Mouse (Mus musculus) left cerebral cortex, postnatal 36 days (tissue): Measurements from ENCODE around the gene 4930432M17Rik. TPM values are rescaled to one million over a fixed set of nuclear protein-coding genes. Genes with fewer than 3 reads are reported as not detected.

ENCODE experiments used
- DNase-seq, 2 experiments: peaks; one replicate each; pipeline ENCODE4 v3.0.0; 2021 to 2022; ENCODE audit warnings: low spot score in 2 of 2, mixed read lengths in 1 of 2
- intact Hi-C: fragments of 180-260 bp; cut with DNase I; formaldehyde crosslinking; loops from one replicate; pipeline ENCODE4 v1.15.1; 2025
- total RNA-seq, 2 experiments: library from RNA; stranded (reverse); gene quantifications; 2 replicates each; pipeline ENCODE4 v1.2.3; 2021

4930432M17Rik gene
- total RNA-seq, 2 experiments from 2014 or later: not detected

DNA sequence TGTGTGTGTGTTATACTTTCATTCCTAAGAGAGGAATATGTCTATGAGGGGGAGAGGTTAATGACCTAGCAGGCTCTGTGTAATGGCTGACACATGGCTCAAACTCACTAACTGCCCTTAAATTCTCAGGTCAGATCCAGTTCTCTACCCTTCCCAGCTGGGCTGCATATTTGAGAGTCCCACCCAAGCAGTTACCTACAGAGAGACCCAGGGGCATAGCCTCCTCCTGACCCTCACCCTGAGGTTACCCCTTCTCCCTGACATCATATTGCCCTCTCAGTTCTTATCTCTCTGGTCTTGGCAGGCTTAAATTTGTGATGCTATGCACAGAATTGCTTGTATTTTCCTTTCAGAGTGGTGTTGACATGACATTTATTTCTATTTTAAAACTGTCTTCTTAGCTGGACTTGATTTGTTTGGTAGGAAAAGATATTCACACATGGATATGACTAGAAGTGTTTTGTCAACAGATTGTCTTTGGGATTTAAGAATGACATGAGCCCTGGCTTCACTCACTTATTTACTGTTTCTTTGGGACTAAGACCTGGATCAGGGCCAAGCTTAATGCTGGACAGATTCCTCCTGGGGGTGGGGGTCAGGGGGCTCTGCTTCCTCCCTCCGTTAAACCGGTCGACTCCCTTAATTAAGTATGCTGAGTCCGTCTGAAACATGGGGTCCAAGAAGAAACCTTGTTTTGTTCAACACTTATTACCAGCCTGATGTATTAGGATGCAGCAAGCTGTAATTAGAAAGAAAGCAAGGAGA lies 7.7 kb upstream of the 4930432M17Rik start:
- DNase-seq: no peak
- intact Hi-C loops: no loop called here

DNA sequence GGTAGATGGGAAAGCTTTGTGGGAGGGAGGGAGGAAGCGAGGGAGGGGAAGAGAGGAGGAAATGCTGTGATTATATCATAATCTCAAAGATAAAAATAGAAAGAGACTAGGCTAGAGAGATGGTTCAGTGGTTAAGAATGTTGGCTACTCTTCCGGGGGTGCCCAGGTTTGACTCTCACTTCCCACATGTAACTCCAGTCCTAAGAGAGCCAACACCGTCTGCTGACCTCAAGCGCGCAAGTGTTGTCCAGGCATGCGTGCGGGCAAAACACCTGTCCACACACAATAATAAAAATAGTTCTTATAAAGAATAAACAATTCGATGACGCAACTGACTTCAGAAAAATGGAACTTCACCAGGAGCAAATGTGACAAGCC lies 7.1 kb upstream of the 4930432M17Rik start:
- intact Hi-C loops: no loop called here
- no peak for DNase-seq

GRCm38 (mm10) chr3:121672135-121672790 lies 1.7 kb downstream of the 4930432M17Rik start:
- intact Hi-C loops: no loop called here
- DNase-seq: no peak

DNA sequence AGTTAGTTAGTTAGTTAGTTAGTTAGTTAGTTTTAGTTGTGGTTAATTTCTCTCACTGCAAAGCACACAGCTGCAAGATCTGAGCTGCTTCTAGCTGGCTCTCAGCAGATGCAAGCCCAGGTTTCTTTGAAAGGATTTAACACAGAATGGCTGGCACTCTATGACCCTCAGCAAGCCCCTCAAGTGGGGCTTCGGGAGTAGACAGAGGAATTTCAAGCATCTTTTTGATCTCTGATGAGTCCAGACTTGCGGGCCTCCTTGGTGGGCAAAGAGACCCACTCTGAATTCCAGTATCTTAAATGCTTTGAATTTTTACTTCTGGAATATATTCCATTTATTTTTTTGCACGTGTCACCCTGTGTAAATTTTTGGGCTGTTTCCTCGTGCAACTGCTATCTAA lies 8.4 kb downstream of the 4930432M17Rik start:
- intact Hi-C loops: no loop called here
- DNase-seq: no peak

DNA sequence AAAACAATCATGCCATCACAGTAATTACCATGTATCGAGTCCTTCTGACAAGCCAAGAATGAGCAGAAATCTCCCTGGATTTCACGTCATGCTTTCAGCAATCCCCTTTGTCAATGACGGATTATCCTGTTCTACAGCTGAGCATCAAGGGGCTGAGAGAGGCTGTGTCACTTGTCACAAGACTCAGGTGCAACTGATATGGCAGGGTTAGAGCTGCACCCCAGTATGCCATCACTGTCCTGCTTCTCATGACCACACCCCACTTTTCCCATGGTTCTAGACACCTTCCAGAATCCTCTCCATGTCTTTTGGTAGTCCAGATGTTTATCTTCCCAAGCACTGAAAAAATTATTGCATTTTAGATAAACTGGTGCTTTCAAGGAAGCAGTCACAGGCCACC lies 8.9 kb downstream of the 4930432M17Rik start:
- intact Hi-C loops: no loop called here
- DNase-seq: no peak

GRCm38 (mm10) chr3:121680187-121680586 lies 9.6 kb downstream of the 4930432M17Rik start:
- DNase-seq: no peak
- intact Hi-C loops: no loop called here

DNA sequence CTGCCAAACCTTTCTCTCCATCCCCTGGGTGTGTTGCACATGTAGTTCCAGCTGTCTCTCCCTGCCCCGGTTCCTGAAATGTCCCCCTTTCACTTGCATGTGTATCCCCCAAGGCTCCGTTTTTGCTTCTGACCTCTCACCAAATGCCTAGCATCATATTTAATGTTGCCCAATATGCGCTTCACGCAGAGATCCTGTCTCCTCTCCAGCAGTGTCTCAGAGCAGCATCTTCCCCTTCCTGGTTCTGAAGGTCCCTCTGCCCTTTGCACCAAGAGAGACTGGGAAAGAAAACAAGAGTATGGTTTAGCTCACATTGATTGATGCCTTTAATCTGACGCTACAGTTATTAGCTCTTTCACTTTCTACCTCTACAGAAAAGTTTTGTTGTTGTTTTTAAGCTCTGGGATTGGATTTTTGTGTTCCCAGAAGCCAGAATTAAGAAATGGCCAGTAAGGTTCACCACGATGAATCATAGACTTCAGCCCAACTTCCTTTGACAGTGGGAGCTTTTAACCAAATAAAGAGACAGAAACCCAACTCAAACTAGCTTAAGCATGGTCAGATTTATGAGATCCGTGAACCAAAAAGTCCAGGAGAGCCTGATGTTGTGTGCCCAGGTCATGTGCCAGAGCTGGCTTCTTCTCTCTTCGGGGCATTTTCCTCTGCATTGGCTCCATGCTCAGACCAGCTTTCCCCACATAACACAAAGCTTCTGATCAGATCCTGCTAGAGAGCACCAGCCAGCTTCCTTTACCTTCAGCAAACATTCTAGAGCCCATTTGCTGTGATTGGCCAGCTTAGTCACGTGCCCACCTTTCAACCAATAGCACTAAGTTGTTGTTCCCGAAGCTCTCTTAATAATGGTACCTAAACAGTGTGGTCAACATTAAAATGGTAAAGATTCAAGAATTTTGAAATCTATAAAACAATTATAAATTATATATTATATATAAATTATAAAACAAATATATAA lies 12.2 kb downstream of the 4930432M17Rik start:
- intact Hi-C loops: no loop called here
- no peak for DNase-seq

DNA sequence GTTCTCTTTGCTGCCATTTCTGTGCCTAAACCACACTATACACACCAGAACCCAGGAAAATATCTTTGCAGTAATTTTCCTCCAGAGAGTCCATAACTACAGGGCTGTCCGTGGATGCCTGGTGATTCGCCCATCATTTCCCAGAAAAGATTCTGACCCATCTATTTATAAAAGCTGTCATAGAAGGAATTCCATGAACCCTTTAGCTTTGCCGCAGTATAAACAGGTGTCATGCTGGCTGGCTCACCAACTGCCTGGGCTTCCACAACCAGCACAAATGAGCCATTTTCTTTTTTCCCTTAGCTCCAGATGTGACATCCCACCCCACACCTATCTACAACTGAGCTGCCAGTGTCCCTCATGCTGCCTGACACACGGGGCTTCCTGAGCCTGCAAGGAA lies 14.0 kb downstream of the 4930432M17Rik start:
- no peak for DNase-seq
- intact Hi-C loops: no loop called here

GRCm38 (mm10) chr3:121684963-121685362 lies 14.4 kb downstream of the 4930432M17Rik start:
- DNase-seq: no peak

DNA sequence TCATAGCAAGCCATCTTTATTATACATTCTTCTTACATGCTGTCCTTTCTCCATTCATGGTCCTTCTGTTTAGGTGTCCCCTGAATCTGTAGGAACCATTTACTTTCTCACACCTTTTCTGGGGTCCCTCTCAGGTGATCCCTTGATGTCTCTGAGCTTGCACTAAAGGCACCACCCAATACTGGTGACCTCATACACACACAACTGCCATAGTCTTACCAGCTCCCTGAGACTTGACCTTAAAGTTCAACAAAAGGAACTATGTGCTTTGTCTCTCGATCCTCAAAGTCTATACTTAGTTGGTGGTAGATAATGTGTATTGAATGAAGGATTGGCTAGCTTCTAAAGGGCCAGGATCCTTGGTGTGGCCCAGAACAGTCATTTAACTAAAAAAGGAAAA lies 15.4 kb downstream of the 4930432M17Rik start:
- intact Hi-C loops: no loop called here
- no peak for DNase-seq

More at GRCm38 (mm10) chr3:121684963-121685362, 14.4 kb downstream of the 4930432M17Rik start:
- intact Hi-C loops: no loop called here

- peak in 1 of 2 experiments; percentile 23 for DNase-seq
- intact Hi-C loops: no loop called here
Measured at GRCm38 (mm10) chr3:121686408-121686911, 15.9 kb downstream of the 4930432M17Rik start.

DNA sequence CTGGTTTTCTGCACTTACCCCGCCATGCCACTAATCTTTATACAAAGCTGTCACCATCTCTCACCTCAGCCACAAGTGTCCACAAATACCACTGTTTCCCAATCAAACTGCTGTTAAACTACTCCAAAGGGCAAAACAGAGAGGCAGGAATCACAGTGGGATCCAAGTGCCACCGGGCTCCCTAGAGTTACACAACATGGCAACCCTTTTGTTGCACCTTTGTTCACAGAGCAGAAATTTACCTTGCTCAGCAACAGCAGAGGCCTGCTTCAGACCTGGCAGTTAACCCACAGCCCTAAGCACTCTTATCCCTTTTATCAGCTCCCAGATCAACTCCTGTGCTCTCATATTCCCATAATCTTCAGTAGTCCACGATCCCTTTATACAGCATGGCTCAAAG lies 17.2 kb downstream of the 4930432M17Rik start:
- intact Hi-C loops: no loop called here

DNA sequence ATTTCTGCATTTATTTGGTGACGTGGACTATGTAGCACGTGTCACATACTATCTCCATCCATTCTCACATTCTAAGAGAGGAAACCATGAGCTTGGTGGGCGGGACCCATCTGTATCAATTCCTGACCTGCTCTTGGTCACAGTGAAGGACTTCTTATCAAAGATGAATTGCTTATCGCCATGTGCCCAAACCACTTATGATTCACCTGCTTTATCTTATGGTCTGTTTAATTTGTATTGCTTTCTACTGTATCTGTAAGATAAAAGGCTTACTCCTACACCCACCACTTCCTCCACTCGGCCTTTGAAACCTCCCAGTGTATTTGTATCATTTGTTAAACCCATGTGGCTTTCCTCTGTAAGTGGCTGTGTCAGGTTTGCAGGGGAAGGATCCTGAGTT lies 18.5 kb downstream of the 4930432M17Rik start:
- intact Hi-C loops: no loop called here
- DNase-seq: no peak

More for the DNA sequence above, 17.2 kb downstream of the 4930432M17Rik start:
- DNase-seq: no peak

DNA sequence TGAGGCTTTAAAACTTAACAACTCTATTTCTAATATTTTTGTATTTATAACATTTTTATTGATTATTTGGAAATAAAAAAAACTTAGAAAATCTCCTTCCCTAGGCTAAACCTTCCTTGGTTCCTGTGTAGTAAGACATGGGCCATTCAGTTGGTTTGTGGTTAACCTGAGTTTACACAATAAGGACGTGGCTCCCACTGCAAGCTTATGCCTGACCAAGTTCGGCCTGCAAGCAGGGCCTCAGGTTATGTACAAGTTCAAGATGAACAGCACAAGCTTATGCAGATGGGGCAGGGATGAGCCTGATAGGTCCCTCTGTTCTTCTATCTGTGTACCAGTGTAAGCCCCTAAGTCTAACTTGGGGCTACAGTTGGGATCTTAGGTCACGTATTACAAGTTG lies 19.1 kb downstream of the 4930432M17Rik start:
- no peak for DNase-seq
- intact Hi-C loops: no loop called here

DNA sequence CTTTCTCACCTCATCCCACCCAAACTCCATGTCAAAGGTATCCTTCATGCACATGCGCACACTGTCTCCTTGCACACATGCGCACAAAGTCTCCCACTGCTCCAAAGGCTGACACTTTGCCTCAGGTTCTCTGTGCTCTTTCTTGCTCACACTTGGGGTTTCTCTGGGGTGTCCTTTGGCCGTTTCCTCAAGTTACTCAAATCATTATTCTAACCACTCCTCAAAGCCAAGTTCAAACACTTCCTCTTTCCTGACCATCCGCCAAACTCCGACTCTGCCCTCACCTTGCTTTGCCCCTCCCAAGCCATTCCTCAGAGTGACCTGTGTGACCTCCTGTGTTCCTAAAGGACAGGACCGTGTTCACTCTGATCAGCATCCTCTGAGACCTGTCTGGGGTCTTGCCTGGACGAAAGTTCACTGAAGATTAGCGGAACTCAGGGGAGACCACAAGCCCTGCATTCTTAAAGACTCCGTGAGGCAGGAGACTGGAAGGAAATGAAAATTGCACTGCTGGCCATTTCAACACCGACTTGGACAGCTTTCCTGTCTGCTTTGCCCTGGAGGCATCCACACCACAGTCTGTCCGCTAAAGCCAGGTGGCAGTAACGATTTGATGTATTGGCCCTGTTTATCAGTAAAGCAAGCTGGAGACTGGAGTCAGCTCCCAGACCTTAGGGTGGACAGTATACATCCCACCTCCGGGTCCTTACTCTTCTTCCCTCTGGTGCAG lies 22.6 kb downstream of the 4930432M17Rik start:
- intact Hi-C loops: no loop called here
- DNase-seq: no peak

DNA sequence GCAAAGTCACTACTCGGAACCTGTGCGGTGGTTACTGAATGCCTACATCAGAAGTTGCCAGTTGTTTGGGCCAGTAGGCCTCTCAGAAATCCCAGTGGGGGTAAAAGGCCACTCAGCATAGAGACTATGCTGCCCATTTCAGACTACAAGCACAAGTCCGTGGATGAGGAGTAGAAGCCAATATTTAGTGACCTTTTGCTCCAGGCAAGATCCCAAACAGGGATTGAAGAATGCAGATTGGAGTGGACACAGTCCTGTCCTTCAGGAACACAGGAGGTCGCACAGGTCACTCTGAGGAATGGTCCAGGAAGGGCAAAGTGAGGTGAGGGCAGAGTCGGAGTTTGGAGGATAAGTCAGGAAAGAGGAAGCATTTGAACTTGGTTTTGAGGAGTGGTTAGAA lies 23.2 kb downstream of the 4930432M17Rik start:
- intact Hi-C loops: no loop called here
- no peak for DNase-seq

GRCm38 (mm10) chr3:121697169-121697568 lies 26.6 kb downstream of the 4930432M17Rik start:
- intact Hi-C loops: no loop called here
- no peak for DNase-seq

DNA sequence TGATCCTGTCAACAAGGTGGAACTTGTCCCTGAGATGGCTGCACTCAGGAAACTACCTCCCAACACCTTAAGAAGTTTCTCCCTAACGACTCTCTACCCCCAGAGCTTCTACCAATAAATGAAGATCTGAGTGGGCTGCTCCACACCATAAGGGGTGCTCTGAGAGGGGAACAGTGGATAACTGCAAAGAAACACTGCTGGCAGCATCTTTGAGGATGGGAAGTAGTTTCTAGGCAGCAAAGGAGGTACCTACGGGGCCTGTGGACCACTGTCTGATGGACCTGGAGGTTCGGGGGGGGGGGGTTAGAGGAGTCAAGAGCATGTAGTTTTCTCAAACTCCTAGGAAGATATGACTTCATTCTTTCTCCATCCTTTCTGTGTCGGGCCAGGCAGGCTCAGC lies 28.8 kb downstream of the 4930432M17Rik start:
- intact Hi-C loops: no loop called here
- no peak for DNase-seq

DNA sequence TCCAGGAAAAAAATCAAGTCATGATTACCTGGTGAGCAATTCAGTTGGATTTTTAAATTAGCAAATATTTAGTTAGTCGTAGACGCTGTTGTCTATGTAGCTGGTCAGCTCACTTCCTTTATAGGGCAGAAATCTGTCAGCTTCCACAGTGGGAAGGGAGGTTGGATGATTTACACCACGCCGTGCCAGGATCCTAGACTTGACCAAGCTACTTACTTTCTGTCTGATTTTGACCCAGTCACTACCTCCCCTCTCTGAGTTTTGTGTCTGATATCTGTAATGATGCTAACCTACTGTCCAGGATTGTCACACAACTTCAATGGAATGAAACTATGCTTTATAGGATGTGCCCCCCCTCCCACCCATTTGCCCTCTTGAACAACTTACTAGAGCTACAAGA lies 29.3 kb downstream of the 4930432M17Rik start:
- no peak for DNase-seq
- intact Hi-C loops: no loop called here
